Mouse (Mus musculus): ENCODE data around the gene Htra1.

The Htra1 gene

DNA sequence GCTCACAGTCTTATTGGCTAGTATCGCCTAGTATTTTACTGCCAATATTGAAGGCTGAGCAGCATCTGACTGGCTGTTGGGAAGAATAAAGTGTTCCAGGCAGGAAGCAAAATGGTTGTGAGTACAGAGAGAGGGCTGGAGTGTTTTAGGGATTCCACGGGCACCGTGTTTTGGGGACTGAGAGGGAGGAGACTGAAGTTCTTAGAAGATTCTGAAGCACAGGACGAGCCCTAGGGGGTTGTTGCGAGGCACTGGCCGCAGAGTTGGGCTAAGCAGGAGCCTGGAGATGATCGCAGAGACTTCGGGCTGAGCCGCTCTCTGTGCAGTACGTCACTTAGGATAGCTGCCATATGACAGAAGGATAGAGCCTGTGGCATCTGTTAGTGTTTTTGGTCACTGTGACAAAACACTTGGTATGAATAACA lies 18.3 kb downstream of the Htra1 start:
- in situ Hi-C loops (cut with MboI; ENCODE audit: low pct_unique_long_range_greater_than_20kb in 1 of 2, low sequenced_read_pairs in 2 of 2, unreplicated experiment in 1 of 2): no loop called here

DNA sequence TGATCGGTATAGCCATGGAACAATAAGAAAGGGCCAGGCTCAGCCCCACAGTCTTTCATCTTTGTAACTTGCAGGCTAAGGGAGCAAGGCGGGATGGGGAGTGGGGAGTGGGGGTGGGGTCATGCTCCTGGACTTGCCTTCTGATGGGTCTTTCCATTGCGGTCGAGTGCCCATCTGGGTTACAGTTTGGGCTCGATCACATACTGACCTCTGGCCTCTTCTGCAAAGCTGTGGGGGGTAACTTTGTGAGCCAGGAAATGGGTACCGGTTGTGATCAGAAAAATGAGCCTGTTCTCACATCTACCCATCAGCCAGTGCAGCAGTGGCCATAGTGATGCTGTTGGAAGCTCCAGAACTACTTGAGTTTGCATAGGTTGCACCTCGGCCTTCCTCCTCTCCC lies 22.6 kb downstream of the Htra1 start:
- in situ Hi-C loops (cut with MboI; ENCODE audit: low pct_unique_long_range_greater_than_20kb in 1 of 2, low sequenced_read_pairs in 2 of 2, unreplicated experiment in 1 of 2): no loop called here

DNA sequence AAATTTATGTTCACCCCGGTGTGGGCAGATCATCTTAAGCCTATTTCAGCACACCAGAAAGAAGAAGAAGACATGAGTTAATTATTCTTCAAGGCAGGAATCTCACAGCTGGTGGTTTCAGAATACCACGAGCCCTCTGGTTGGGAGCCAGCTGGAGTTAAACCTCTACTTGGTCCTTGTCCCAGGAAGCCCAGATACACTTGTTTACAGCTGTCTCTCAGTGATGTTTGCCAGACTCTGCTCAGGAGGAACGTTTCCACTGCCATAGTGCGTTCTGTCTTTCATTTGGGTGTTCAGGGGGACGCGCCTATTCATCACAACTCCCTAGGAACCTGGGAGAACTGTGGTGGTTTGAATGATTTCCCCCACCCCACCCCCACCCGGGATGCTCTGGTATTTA lies 24.0 kb downstream of the Htra1 start:
- in situ Hi-C loops (cut with MboI; ENCODE audit: low pct_unique_long_range_greater_than_20kb in 1 of 2, low sequenced_read_pairs in 2 of 2, unreplicated experiment in 1 of 2): no loop called here

DNA sequence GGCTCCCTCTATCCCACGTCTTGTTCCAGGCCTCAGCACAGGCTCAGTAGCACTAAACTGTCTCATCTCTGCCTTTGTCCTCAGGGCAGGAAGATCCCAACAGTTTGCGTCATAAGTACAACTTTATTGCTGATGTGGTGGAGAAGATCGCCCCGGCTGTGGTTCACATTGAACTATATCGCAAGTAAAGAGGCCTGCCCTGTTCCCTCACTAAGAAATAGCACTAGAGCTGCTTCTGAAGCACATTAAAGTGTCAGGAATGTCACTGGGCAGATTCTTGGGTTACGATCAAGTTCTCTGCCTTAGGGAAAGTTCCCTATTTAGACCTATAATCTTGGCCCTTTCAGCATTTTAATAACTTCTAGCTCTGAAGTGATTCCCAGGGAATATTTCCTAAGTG lies 25.5 kb downstream of the Htra1 start:
- in situ Hi-C loops (cut with MboI; ENCODE audit: low pct_unique_long_range_greater_than_20kb in 1 of 2, low sequenced_read_pairs in 2 of 2, unreplicated experiment in 1 of 2): no loop called here

DNA sequence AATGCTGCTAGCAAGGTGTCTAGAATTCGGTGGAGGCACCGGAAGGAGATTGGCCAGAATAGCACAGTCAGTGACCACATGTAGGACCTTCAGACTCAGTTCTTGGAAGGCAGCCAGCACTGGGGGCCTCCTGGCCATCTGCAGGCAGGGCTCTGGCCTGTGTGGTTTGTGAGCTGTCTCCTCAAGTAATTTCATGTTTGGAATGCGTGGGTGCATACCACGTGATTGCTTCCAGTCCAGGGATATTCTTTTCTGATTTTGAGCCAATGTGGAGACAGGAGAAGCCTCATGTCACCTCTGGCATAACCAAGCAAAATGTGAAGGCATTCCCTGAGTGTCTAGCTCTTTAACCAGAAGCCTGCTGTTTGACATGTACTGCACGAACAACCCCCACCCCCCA lies 28.8 kb downstream of the Htra1 start:
- in situ Hi-C loops (cut with MboI; ENCODE audit: low pct_unique_long_range_greater_than_20kb in 1 of 2, low sequenced_read_pairs in 2 of 2, unreplicated experiment in 1 of 2): no loop called here

DNA sequence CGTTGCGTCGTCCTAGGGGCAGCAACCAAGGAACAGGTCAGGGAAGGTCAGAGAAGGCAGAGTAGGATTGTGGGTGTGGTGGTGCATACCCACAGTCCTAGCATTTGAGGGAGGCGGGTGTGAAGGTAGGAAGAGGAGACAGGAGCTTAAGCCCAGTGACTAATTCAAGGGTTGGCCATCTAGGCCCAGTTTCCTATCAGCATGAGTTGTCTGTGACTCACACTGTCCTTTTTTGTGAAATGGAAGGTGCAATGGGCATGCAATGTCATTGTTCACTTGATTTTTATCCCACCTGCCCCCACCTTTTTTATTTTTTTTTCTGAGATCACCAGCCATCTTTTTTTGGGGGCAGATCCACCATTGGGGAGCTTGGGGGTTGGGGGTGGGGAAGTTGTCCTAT lies 29.5 kb downstream of the Htra1 start:
- in situ Hi-C loops (cut with MboI; ENCODE audit: low pct_unique_long_range_greater_than_20kb in 1 of 2, low sequenced_read_pairs in 2 of 2, unreplicated experiment in 1 of 2): no loop called here

DNA sequence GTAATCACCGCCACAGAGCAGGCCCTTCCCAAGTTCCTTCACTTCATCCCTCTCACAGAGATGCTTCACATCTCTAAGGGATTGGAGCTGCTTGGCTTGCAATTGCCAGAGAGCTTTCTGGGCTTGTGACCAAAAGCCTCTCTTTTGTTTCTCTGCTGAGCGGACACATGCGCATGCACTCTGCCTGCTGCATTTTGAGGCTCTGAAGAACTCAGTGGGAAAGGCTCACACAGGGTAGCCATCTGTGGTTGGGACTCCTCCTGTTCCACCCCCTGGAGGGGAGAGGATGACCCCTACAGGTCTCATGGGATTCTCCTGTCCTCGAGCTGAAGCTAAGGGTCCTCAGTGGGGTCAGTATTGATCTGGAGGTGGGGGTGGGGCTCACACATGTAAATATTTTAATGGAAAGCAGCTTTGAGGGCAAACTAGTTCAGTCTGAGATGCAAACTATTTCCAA lies 30.0 kb downstream of the Htra1 start:
- in situ Hi-C loops (cut with MboI; ENCODE audit: low pct_unique_long_range_greater_than_20kb in 1 of 2, low sequenced_read_pairs in 2 of 2, unreplicated experiment in 1 of 2): no loop called here

DNA sequence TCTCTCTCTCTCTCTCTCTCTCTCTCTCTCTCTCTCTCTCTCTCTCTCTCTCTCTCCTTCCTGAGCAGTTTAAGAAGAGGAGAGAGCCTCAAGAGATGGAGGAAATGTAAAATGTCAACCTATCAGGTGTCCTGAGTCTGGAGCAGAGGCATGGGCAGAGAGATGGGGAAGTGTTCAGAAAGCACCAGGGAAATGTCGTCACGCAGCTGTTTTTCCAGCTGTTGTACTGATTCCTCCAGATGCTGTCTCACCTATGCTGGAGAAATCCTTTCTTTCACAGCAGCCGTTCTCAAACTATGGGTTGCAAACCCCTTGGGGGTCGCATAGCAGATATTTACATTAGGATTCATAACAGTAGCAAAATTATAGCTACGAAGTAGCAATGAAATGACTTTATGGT lies 30.5 kb downstream of the Htra1 start:
- in situ Hi-C loops (cut with MboI; ENCODE audit: low pct_unique_long_range_greater_than_20kb in 1 of 2, low sequenced_read_pairs in 2 of 2, unreplicated experiment in 1 of 2): no loop called here

DNA sequence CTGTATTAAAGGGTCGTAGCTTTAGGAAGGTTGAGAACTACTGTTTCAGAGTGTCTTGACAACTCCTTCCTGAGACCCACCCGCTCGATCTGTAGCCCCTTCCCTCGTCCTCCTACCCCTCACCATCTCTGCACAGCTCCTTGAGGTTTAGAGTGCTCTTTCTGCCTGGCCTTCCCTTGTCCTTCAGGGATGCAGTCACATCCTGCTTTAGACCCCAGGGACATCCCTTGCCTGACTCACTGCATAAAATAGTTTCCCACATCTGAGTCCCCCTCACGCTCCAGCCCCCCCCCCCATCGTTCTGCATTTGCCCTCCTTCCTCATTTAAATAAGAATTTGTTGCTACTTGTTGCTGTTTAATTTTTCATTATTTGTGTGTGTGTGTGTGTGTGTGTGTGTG lies 31.0 kb downstream of the Htra1 start:
- in situ Hi-C loops (cut with MboI; ENCODE audit: low pct_unique_long_range_greater_than_20kb in 1 of 2, low sequenced_read_pairs in 2 of 2, unreplicated experiment in 1 of 2): no loop called here

DNA sequence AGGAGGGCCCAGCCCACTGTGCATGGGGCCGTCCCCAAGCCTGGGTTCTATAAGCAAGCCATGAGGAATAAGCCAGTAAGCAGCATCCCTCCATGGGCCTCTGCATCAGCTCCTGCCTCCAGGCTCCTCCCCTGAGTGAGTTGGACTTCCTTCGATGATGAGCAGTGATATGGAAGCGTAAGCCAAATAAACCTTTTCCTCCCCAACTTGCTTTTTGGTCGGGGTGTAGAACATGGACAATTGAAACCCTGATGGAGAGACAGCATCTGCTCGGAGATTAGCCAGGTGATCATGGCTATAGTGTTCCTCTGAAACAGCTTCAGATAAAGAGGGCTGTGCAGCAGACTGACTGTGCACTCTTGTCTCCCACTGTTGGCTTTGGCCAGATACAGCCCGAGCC lies 32.0 kb downstream of the Htra1 start:
- in situ Hi-C loops (cut with MboI; ENCODE audit: low pct_unique_long_range_greater_than_20kb in 1 of 2, low sequenced_read_pairs in 2 of 2, unreplicated experiment in 1 of 2): no loop called here

DNA sequence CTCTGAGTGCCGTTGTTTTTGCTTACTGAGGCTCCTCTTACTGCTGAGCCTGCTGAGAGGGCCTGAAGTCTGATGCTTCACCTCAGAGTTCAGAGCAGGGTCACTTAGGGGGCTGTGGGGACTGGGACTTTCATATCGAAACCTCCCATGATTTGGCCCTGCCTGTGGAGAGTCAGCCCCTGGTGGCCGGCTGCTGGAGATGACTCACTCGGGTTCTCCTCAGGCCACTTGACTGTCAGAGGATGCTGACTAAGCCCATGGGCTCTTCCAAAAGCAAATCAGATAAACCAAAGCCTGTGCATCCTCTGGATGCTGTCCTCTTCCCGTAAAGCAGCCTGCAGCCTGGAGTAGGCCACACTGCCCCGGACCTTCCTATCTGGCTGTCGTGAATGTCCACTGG lies 32.6 kb downstream of the Htra1 start:
- in situ Hi-C loops (cut with MboI; ENCODE audit: low pct_unique_long_range_greater_than_20kb in 1 of 2, low sequenced_read_pairs in 2 of 2, unreplicated experiment in 1 of 2): no loop called here

DNA sequence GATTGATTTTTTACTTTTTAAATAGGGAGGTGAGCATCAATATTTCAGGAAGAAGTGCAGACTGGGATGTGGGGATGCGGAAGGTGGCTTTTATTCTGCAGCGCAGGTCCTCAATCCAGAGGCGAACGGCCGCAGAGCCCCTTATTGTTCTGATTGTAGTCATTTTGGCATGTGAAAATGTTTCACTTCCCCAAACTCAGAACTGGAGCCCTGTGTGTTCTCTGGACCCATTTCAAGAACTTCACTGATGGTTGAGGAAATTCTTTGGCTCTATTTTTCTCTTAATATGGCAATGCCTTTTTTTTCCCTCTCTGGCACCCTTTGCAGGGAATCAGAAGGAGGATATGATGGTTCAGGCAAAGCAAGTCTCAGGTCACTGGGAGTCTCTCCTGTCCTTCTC lies 33.2 kb downstream of the Htra1 start:
- in situ Hi-C loops (cut with MboI; ENCODE audit: low pct_unique_long_range_greater_than_20kb in 1 of 2, low sequenced_read_pairs in 2 of 2, unreplicated experiment in 1 of 2): no loop called here

DNA sequence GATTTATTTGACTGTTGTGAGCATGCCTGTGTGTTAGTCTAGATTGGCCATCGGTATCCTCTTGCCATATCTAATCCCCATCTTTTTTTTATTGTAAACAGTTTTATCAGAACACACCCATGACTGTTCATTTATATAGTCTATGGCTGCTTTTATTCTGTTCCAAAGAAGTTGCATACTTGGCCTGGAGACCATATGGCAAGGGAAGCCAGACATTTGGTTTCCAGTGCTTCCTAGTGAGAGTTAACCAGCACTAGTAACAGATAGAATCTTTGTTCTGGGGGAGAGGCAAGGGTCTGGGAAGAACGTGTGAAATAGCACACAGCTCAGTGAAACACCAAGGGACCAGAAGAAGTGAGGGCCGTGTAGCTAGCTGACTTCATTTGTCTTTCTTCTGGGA lies 33.6 kb downstream of the Htra1 start:
- in situ Hi-C loops (cut with MboI; ENCODE audit: low pct_unique_long_range_greater_than_20kb in 1 of 2, low sequenced_read_pairs in 2 of 2, unreplicated experiment in 1 of 2): no loop called here

DNA sequence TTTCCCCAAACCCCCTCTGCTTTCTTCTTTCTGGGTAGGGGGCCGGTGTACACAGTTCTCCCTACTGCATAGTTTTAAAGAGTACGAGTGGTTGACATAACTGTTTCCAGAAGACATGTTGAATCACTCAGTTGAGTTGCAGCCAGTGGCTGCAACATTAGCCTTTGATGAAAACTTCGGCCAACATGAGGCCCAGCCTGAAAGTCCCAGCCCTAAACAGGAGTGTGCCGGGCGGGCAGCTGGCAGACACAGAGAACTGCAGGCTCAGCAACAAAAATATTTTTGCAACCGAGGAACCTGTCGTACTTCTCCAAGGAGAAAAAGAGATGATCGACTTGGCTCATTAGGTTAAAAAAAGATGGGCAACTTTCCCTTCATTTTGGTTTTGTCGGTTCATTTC lies 36.9 kb downstream of the Htra1 start:
- in situ Hi-C loops (cut with MboI; ENCODE audit: low pct_unique_long_range_greater_than_20kb in 1 of 2, low sequenced_read_pairs in 2 of 2, unreplicated experiment in 1 of 2): no loop called here

DNA sequence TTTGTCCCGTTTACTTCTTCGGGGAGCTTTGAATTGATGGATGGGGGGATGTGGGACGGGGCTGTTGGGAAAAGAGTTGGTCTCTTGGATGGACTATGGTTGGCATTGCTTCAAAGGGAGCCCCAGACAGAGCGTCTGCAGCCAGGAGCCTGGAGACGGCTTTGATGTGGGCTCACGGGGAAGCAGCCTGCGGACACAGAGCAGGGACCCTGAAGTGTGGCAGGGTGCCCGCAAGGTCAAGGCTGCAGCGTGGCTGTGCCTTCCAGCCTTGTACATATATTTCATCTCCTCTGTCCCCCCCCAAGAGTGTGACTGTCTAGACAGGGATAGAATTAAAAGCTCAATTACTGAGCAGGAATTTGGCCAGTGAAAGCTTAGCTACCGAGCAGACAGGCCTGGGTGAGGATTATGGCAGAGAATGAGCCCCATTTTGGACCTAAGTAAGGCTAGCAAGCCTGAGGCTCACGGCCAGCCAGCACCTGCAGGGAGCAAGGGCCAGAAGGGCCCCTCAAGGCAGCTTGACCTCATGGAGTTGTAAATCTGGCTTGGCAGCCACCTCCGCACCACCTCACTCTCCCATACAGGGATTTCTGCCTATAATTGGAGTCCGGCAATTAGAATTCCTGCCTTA lies 40.5 kb downstream of the Htra1 start:
- in situ Hi-C loops (cut with MboI; ENCODE audit: low pct_unique_long_range_greater_than_20kb in 1 of 2, low sequenced_read_pairs in 2 of 2, unreplicated experiment in 1 of 2): no loop called here

DNA sequence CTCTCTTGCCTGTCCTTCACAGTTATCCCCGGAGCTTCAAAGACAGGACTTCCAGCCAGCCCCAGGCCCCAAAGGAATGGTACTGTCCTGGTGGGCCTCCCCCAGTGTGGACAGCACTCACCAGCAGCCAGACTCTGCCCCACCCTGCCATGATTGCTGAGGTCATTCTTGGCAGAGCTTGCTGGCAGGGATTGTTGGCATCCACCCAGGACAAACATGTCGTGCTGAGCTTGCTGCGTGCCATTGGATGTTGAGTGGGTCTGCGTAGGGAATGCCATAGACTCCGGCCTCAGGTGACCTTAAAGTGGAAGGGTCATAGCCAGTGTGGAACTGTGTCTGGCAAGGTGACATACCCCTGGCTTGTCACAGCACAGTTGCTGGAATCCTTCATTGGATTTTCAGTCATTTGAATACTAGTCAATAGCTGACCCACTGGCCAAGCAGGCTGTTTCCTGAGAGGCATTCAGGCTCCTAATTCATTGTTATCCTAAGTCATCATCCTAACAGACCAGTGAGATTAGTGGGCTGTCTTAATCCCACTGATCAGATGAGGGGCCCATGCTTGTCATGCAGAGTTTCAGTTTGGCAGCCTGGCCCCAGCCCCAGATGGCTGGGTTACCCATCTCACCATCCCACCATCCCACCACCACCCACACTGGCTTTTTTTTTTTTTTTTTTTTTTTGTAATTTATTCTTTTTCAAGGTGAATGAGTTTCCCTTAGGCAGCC lies 42.0 kb downstream of the Htra1 start:
- in situ Hi-C loops (cut with MboI; ENCODE audit: low pct_unique_long_range_greater_than_20kb in 1 of 2, low sequenced_read_pairs in 2 of 2, unreplicated experiment in 1 of 2): no loop called here

DNA sequence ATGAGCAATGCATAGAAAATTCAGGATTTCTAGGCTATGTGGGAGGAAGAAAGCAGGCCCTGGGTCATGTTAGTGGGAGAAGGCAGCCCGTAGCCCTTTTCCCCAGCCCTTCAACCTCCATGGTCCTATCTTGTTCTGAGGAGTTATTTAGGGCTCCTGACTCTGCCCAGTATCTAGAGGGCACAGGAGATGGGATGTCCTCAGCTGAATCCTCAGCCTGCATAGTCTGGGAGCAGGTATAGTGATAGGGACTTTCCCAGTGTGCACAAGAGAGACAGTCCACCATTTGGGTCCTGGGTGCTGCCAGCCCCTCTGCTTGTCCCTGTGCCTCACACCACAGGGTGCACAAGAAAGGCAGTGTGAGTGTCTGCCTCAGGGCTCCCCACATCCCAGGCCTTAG lies 42.6 kb downstream of the Htra1 start:
- in situ Hi-C loops (cut with MboI; ENCODE audit: low pct_unique_long_range_greater_than_20kb in 1 of 2, low sequenced_read_pairs in 2 of 2, unreplicated experiment in 1 of 2): no loop called here

DNA sequence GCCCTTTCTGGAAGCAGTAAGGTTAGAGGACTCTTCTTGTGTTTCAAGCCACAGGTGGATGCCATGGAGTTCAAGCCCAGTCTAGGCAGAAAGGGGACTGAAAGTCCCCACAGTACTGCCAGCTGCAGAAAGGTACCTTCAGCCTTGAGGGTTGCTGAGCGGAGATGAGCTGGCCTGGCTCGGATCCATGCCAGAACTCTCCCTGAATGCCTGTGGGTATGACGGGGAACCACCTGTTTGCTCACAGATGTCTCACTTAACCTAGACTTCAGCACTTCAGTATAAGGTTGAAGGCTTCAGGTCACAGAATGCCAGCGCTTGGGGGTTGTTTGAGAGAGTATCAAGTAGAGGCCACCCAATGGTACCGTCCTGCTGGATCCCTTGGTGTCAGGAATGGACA lies 44.2 kb downstream of the Htra1 start:
- in situ Hi-C loops (cut with MboI; ENCODE audit: low pct_unique_long_range_greater_than_20kb in 1 of 2, low sequenced_read_pairs in 2 of 2, unreplicated experiment in 1 of 2): no loop called here

DNA sequence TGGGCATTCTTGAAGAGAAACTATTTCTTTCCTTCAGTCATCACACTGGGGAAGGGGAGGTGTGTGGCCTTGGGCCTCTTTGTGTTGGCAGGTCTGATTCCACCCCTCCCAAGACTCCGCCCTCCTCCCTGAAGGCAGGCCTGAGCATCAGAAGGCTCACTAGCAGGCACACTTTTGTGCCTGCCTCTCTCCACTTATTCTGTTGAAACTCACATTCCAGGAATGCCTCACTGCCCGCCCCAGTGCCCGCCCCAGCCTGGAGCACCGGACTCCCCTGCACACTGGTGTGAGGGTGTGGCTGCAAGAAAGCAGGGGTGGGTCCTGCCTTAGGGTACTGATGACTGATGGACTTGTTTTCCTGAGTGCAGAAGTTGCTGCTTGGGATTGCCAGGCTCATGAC lies 46.5 kb downstream of the Htra1 start:
- in situ Hi-C loops (cut with MboI; ENCODE audit: low pct_unique_long_range_greater_than_20kb in 1 of 2, low sequenced_read_pairs in 2 of 2, unreplicated experiment in 1 of 2): no loop called here

DNA sequence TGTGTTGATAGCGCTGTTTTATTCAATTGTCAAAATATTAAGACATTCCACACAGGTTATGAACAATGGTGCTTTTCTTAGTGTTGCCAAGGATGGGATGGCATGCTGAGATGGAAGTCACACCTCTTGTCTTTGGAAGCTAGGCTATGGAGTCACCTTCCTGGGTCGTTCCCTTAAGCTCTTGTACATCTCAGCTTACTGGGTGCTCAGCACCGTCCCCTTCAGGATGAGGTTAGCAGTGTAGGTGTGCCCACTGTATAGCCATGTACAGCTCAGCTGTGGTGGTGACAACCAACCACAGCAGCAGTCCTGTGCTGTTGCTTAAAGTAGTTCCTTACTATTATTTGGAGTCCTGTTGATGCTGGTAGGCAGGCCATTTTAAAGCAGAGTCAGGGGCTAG lies 47.0 kb downstream of the Htra1 start:
- in situ Hi-C loops (cut with MboI; ENCODE audit: low pct_unique_long_range_greater_than_20kb in 1 of 2, low sequenced_read_pairs in 2 of 2, unreplicated experiment in 1 of 2): no loop called here
